Mouse (Mus musculus) limb, embryonic 15.5 days (tissue): ENCODE results near the gene Ppp1r35. TPM values are rescaled to one million over a fixed set of nuclear protein-coding genes. Genes with fewer than 3 reads are reported as not detected.

ENCODE experiments used
- ATAC-seq: fragments of 200-750 bp; cut with Nextera tagmentation; 2 replicates; pipeline ENCODE4 v1.8.0; 2017; ENCODE audit warnings: low read depth, moderate TSS enrichment; ENCODE audit not compliant: insufficient number of reproducible peaks, low FRiP score, low TSS enrichment
- H3K27ac ChIP-seq: fragments of 300-500 bp; sonication (generic); 2 replicates; pipeline ENCODE4 v1.5.1; 2015; ENCODE audit warnings: moderate library complexity, mild to moderate bottlenecking, inconsistent platforms
- H3K27me3 ChIP-seq: fragments of 300-500 bp; sonication (generic); 2 replicates; pipeline ENCODE4 v1.6.1; 2015; ENCODE audit warnings: inconsistent platforms
- H3K36me3 ChIP-seq: fragments of 300-500 bp; sonication (generic); 2 replicates; pipeline ENCODE4 v1.6.1; 2015; ENCODE audit warnings: inconsistent platforms
- H3K4me1 ChIP-seq: fragments of 300-500 bp; sonication (generic); 2 replicates; pipeline ENCODE4 v1.6.1; 2015; ENCODE audit warnings: inconsistent platforms
- H3K4me2 ChIP-seq: fragments of 300-500 bp; sonication (generic); 2 replicates; pipeline ENCODE4 v1.6.1; 2015; ENCODE audit warnings: mild to moderate bottlenecking, inconsistent platforms
- H3K4me3 ChIP-seq: fragments of 300-500 bp; sonication (generic); 2 replicates; pipeline ENCODE4 v1.5.1; 2015; ENCODE audit warnings: mild to moderate bottlenecking, inconsistent platforms
- H3K9ac ChIP-seq: fragments of 300-500 bp; sonication (generic); 2 replicates; pipeline ENCODE4 v1.6.1; 2015; ENCODE audit warnings: inconsistent platforms
- H3K9me3 ChIP-seq: fragments of 300-500 bp; sonication (generic); 2 replicates; pipeline ENCODE4 v1.6.1; 2016; ENCODE audit warnings: inconsistent platforms
- WGBS: fragments of 180-500 bp; shearing (Covaris S2); methylation state at CpG from one replicate; pipeline ENCODE4 v1.1.7; 2015; 5-methylcytosine and 5-hydroxymethylcytosine counted together
- polyA plus RNA-seq: library from polyadenylated mRNA; unstranded; fragments of >200 nt; fragmentation: Nextera tagmentation; extraction: Ambion mirVana; gene quantifications from 2 replicates; pipeline ENCODE4 v1.2.1, GENCODE M21; 2015

Ppp1r35 gene
- polyA plus RNA-seq, 1 experiment from 2014 or later, result 27.8 TPM

DNA sequence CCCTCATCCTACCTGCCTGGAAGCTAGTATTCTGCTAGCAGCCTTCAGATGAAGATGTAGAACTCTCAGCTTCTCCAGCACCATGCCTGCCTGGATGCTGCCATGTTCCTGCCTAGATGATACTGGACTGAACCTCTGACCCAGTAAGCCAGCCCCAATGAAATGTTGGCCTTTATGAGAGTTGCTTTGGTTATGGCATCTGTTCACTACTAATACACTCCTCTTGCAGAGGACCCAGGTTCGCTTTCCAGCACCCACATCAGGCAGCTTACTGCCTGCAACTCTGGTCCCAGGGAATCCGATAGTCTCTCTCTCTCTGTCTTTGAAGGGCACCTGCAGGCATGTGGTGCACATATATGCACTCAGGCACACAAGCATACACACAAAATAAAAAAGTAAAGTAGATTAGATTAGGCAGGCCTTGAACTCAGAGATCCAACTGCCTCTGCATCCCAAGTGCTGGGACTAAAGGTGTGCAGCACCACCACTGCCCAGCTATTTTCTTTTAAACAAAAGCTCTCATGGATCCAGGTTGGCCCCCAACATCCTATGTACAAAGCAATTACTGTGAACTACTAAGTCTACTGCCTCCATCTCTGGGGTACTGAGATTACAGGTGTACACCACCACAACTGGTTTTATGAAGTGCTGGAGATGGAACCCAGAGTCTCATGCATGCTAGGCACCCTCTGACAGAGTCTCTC lies 2.9 kb upstream of the Ppp1r35 start:
- WGBS, result 88% methylated on average over 2 of the region's 2 CpGs
- Histone ChIP-seq H3K9ac (no peak overlapping the region), H3K4me2 (no peak overlapping the region), H3K4me3 (no peak overlapping the region), H3K36me3 (peaks cover 6% of the 10 kb centered on the region; the same call in 1 of the 2 replicates), H3K4me1 (peaks cover 34% of the 10 kb centered on the region), H3K9me3 (no peaks in the 10 kb centered on the region), H3K27me3 (no peaks in the 10 kb centered on the region), H3K27ac (peak overlapping the region; percentile 74)
- ATAC-seq, result no peak

DNA sequence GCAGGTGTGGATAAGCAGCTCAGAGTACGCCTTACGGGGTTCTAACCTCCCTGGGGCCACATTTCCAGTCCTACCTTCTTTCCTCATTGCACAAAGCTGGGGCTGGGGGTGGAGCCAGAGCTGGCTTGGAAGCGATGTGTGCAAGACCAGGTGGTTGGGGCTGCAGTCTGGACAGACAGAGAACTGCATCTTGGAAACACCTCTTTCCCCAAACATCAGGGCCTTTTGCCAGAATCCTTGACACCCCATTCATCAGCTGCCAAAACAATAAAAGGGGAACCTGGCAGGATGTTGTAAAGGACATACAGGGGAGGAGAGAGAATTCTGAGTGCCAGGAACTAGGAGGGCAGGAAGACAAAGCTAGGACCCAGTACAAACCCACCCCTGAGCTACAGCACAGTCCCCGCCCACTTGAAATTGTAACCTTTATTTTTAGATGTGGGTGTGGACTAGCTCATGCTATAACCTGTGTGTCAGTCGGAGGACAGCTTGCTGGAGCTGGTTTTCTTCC lies 2.2 kb upstream of the Ppp1r35 start:
- Histone ChIP-seq H3K9ac (no peak overlapping the region), H3K27me3 (no peaks in the 10 kb centered on the region), H3K4me2 (peak overlapping the region; percentile 20; the same call in 1 of the 2 replicates), H3K4me1 (peaks cover 34% of the 10 kb centered on the region), H3K36me3 (peaks cover 14% of the 10 kb centered on the region), H3K9me3 (no peaks in the 10 kb centered on the region), H3K27ac (peak overlapping the region; percentile 74), H3K4me3 (no peak overlapping the region)
- 14% methylated on average over 5 of the region's 5 CpGs for WGBS
- peak; percentile 35; the same call in 1 of the 2 replicates for ATAC-seq

GRCm38 (mm10) chr5:137777267-137777845 lies 1.3 kb upstream of the Ppp1r35 start:
- Histone ChIP-seq H3K27ac (peak overlapping the region; percentile 44), H3K27me3 (no peaks in the 10 kb centered on the region), H3K9ac (no peak overlapping the region), H3K4me2 (no peak overlapping the region), H3K4me3 (no peak overlapping the region), H3K4me1 (peaks cover 34% of the 10 kb centered on the region), H3K36me3 (peaks cover 22% of the 10 kb centered on the region), H3K9me3 (no peaks in the 10 kb centered on the region)
- ATAC-seq, result no peak
- WGBS, result 61% methylated on average over 7 of the region's 7 CpGs

GRCm38 (mm10) chr5:137779053-137779933 lies 644 bp downstream of the Ppp1r35 start:
- H3K9me3 ChIP-seq, result no peaks in the 10 kb centered on the region
- peak overlapping the region; percentile 91 for H3K4me2 ChIP-seq
- peaks cover 37% of the 10 kb centered on the region for H3K36me3 ChIP-seq
- ATAC-seq, result 0 out of 2 replicates have a peak, but pooled peaks have one; percentile 7
- H3K27me3 ChIP-seq, result no peaks in the 10 kb centered on the region
- peak overlapping the region; percentile 99 for H3K4me3 ChIP-seq
- peaks cover 50% of the 10 kb centered on the region for H3K4me1 ChIP-seq
- H3K9ac ChIP-seq, result peak overlapping the region; percentile 95
- H3K27ac ChIP-seq, result peak overlapping the region; percentile 92
- WGBS, result under 1% methylated on average over 81 of the region's 83 CpGs

- Histone ChIP-seq H3K4me2 (no peak overlapping the region), H3K27ac (no peak overlapping the region), H3K9me3 (no peaks in the 10 kb centered on the region), H3K9ac (no peak overlapping the region), H3K4me1 (peaks cover 50% of the 10 kb centered on the region), H3K27me3 (no peaks in the 10 kb centered on the region), H3K4me3 (no peak overlapping the region), H3K36me3 (peaks cover 43% of the 10 kb centered on the region)
- ATAC-seq, result no peak
- WGBS, result 88% methylated on average over 7 of the region's 7 CpGs
Measured at GRCm38 (mm10) chr5:137781661-137782060, 3.0 kb downstream of the Ppp1r35 start.

DNA sequence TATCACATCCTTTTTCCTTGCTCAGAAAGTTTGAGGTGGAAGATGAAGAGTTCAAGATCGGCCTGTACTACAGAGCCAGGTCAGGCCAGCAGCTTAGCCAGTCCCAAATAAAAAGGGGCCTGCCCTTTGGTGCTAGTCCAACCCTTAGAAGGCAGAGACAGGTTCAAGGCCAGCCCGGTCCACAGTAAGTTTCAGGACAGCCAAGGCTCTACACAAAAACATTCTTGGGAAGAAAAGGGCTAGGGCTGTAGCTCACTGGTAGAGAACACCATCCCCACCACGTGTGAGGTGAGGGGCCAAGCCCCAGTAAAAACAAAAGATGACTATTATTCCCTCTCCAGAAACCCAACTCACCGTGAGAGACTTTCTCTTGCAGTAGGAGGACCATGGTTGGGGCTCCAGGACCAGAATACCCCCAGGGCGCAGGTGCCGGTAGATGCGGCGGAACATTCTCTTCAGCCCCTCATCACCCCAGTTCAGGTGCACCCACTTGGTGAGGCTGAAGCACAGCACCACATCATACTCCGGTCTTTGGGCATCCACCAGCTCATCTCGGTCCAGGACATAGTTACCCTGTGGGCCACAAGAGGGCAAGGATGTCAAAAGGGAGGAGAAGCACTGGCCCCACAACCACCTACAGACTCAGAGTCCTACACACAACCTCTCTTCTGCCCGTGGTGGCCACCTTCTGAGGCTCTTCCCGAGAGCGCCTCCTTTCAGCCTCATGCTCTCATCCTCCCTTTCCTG lies 4.3 kb downstream of the Ppp1r35 start:
- peaks cover 43% of the 10 kb centered on the region for H3K36me3 ChIP-seq
- 84% methylated on average over 13 of the region's 13 CpGs for WGBS
- no peaks in the 10 kb centered on the region for H3K27me3 ChIP-seq
- H3K4me1 ChIP-seq, result peaks cover 47% of the 10 kb centered on the region
- no peak overlapping the region for H3K27ac ChIP-seq
- ATAC-seq, result no peak
- peak overlapping the region; percentile 70; the same call in 1 of the 2 replicates for H3K4me3 ChIP-seq
- H3K9ac ChIP-seq, result no peak overlapping the region
- peak overlapping the region; percentile 90; the same call in 1 of the 2 replicates for H3K4me2 ChIP-seq
- no peaks in the 10 kb centered on the region for H3K9me3 ChIP-seq

DNA sequence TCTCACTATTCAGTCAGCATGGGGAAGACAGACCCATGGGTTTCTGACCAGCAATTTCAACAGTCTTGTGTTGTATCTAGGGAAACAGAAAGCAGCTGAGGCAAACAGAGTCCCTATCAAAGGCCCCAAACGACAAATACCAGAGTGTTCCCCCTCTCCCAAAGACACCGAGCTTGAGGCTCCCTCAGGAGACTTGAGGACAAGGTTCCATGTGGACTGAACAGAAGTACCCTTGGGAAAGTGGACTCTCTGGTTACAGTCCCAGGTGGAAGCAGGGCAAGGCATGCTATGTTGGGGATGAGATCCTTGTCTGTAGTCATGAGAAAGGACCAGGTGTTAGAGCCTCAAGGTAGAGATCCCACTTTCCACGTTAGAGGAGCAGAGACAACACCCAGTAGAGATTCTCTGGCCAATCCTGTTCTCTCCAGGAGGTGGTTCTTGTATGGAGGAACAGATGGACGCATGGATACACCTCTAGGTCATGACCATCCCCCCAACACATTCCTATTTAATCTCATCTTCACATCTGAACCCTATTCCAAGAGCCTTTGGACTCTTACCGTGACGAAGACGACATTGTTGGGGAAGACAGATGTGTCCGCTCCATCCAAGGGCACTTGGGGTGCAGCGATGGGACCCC lies 5.4 kb downstream of the Ppp1r35 start:
- no peaks in the 10 kb centered on the region for H3K9me3 ChIP-seq
- H3K27ac ChIP-seq, result no peak overlapping the region
- peaks cover 45% of the 10 kb centered on the region for H3K4me1 ChIP-seq
- no peak for ATAC-seq
- WGBS, result 73% methylated on average over 9 of the region's 9 CpGs
- H3K9ac ChIP-seq, result peak overlapping the region; percentile 31; the same call in 1 of the 2 replicates
- H3K36me3 ChIP-seq, result peaks cover 43% of the 10 kb centered on the region
- no peaks in the 10 kb centered on the region for H3K27me3 ChIP-seq
- H3K4me3 ChIP-seq, result peak overlapping the region; percentile 70
- H3K4me2 ChIP-seq, result peak overlapping the region; percentile 90

- no peak for ATAC-seq
- peaks cover 43% of the 10 kb centered on the region for H3K36me3 ChIP-seq
- H3K4me2 ChIP-seq, result peak overlapping the region; percentile 90
- H3K27me3 ChIP-seq, result no peaks in the 10 kb centered on the region
- 79% methylated on average over 14 of the region's 14 CpGs for WGBS
- peaks cover 42% of the 10 kb centered on the region for H3K4me1 ChIP-seq
- H3K9ac ChIP-seq, result peak overlapping the region; percentile 80; the same call in 1 of the 2 replicates
- no peaks in the 10 kb centered on the region for H3K9me3 ChIP-seq
- H3K4me3 ChIP-seq, result peak overlapping the region; percentile 70
- no peak overlapping the region for H3K27ac ChIP-seq
Measured at GRCm38 (mm10) chr5:137784546-137784945, 5.9 kb downstream of the Ppp1r35 start.

DNA sequence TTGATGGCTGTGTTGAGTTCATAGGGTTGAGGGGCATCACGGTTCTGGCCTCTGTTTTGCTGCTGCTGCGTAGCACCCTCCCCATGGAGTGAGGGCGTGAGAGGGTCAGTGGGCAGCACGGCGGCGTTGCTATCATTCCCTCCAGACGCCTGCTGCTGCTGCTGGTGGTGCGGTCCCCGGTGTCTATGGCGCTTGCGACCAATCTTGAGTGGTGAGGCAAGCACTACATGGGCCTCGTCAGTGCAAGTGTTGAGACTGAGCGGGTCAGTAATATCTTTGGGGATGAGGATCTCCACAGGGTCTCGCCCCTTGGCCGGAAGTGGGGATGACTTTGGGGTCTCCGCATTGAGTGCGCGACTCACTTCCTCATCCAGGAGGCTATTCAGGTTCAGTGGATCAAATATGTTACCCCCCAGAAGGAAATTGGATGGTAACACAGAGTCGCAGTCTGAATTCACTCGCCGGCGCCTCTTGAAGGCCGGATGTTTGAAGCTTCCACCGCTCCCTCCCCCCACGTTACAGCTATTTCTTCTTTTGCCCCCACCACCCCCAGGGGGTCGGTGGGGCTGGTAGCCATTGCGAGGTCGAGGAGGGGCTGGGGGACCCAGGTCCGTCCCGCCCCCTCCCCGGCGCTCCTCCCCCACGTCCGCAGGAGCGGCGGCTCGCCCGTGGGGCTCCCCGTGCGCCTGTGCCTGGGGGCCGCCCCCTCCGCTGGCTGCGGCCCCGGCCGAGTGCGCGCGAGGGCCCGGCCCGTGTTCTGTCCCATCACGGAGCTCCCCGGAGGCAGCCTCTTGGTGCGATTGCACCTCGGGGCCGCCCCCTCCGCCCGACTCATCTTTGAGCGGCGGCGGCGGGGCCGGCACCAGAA lies 6.7 kb downstream of the Ppp1r35 start:
- H3K9ac ChIP-seq, result peak overlapping the region; percentile 80
- peaks cover 40% of the 10 kb centered on the region for H3K36me3 ChIP-seq

More for the DNA sequence above, 6.7 kb downstream of the Ppp1r35 start:
- peak overlapping the region; percentile 100 for H3K27ac ChIP-seq
- peaks cover 35% of the 10 kb centered on the region for H3K4me1 ChIP-seq
- ATAC-seq, result no peak
- WGBS, result 2% methylated on average over 61 of the region's 62 CpGs
- peak overlapping the region; percentile 90 for H3K4me2 ChIP-seq
- no peaks in the 10 kb centered on the region for H3K27me3 ChIP-seq
- H3K9me3 ChIP-seq, result no peaks in the 10 kb centered on the region
- peak overlapping the region; percentile 70 for H3K4me3 ChIP-seq
